Mouse (Mus musculus) ES-E14 (cell line): ENCODE measurements around the gene Gbp3.

Experiments used
- CHD2 ChIP-seq: IDR thresholded peaks from 2 replicates; pipeline ENCODE4 v1.6.1; 2014; ENCODE audit warnings: mild to moderate bottlenecking, low read depth, low read length, inconsistent platforms
- HCFC1 ChIP-seq: IDR thresholded peaks from 2 replicates; pipeline ENCODE4 v1.6.1; 2012; ENCODE audit warnings: low read length, inconsistent platforms, borderline replicate concordance; ENCODE audit not compliant: insufficient read depth
- MAFK ChIP-seq: IDR thresholded peaks from 2 replicates; pipeline ENCODE4 v1.6.1; 2014; ENCODE audit warnings: mild to moderate bottlenecking, low read depth, low read length, inconsistent platforms; ENCODE audit not compliant: insufficient read depth

DNA sequence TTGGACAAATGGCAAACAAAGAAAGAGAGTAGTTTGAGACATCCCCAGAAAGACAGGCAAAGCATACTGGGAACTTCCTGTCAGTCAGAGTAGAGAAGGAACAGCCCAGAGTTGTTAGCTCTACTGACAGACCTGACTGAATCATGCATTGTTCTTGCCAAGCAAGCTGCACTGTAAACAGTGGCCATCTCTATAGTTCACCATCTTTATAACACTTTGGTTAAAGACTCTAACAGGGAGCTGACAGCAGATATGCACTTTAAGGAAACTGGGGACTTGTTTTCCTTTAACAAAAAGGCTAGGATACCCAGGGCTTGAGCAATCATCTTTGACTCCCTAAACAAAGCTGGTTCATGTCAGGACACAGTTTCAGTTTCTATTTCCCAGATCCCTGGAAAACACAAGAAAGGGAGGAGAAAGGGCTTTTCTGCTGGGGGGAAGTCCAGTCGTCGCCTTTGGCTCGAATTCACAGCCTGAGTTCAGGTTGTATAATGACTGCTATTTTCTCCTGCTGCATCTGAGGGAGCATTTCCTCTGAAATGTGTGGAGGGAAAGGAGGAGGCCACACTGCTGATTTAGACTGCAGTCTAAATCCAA lies at the start of gene Gbp3:
- TF ChIP-seq MAFK = no peak
- TF ChIP-seq HCFC1 = no peak
- TF ChIP-seq CHD2 = no peak
